Mouse (Mus musculus): ENCODE data around the gene Klhl22.

The Klhl22 gene

DNA sequence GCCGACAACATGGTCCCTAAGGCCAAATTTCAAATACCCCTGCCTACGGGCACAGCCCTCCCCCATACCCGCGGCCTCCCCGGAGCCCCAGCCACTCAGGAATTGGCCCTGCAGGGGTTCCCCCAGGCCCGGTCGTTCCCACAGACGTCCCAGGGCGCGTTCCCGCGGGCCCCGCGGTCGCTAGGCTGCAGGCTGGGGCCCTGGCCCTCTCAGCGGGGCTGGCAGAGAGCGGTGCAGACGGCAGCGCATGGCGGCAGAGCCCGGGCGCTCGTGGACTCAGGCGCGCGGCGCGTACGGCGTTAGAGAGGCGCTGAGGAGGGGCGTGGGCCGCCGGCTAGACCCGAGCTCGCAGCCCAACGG, 73.9 kb downstream of the Klhl22 start:
- no peak for DNase-seq (ENCODE audit: low read depth, low spot score)

DNA sequence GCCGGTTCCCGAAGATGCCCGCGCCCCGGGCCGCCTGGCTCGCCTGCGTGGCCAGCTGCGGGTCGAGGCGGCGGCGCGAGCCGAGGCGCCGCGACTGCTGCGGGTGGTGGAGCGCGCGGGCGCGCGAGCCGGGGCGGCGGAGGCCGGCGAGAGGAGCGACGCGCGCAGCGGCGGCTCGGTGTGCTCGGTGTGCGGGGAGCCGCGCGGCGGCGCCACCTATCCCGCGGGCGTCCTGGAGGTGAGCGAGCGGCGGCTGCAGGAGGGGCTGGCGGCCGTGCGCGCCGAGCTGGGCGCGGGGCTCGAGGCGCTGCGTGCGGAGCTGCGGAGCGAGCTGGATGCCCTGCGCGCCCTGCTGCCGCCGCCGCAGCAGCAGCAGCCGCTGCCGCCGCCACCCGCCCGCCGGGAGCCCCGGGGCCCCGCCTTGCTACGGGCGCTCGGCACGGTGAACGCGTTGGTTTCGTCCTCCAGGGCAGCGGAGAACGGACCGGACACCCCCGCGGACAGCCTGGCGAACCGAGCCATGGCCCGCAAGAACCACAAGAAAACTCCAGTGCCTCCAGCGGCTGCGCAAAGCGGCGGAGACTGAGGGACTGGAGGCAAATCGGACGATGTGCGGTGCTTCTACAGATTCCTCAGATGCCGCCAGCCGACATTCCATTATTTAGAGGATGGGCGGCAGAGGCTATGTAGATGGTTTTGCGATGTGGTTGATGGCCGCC, 74.4 kb downstream of the Klhl22 start:
- DNase-seq (ENCODE audit: low read depth, low spot score), result no peak

DNA sequence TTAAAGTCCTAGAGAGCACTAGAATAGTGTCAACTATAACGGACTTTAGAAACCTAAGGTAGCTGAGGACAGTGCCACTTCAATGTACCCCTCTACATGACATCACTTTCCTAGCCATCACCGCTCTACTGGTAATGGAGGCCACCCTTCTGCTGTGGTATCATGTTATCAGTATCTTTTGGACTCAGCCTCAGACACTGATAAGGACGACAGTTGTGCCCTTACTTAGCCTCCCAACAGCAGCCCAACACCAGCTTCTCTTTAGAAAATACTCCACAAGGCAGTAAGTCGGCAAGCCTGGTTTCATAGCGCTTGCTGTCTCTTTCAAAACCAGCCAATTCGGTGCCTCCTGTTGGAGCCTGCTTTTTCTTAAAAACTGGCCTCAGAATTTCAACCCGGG, 75.1 kb downstream of the Klhl22 start:
- no peak for DNase-seq (ENCODE audit: low read depth, low spot score)

DNA sequence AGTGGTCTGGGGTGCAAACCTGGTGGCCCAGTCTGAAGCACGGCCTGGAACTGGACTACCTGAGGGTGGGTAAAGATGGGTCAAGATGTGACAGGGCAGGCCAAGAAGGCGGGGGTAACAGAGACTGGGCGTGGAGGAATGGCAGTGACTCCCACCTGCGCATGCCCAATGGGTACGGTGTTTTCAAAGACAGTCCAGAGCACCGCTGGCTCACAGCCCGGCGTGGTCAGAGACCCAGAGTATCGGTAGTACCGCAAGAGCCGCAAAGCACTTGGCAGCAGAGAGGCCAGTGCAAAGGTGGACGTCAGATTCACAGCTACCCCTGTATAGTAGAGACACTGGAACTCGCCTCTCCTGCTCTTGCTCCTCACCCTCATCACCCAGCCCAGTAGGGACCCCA, 76.1 kb downstream of the Klhl22 start:
- DNase-seq (ENCODE audit: low read depth, low spot score), result no peak

DNA sequence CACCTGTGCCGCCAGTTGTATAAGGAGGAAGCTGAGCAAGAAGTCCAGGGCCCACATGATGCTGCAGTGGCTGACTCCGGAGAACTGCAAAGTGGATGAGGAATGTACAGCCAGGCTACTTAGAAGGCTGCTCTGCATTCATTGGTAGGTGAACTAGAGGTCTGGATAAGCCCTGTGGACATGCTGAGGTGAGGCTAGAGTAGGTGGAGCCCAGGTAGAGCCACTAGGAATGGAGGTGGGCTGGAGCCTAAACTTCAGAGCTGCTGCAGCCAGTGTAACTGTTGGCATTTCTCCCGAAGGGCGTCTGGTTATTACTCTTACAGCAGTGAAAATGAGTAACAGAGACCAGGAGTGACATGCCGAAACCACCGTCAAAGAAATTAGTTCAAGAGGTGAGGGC, 78.6 kb downstream of the Klhl22 start, which contains the start of gene Car15:
Gene Car15, minus strand, starts transcription at position 314 of the 400 bp plus-strand sequence.
- DNase-seq (ENCODE audit: low read depth, low spot score), result no peak

DNA sequence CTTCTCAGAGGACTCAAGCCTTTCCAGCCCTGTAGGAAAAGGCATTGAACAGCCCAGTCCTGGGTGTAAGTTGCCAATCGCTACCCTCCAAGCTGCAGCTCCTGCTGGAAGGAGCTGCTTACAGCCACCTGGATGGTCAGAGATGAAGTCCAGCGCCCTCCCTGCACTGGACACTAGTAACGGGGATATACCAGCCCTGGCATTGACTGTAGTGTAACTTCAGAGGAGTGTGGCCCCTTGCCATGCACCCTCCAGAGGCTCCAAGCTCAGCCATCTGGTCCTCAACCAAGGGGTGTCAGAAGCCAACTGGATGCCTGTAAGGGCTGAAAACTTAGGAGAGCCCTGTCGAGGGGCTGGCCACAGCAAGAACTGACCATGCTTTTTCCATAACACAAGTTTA, 80.6 kb downstream of the Klhl22 start:
- DNase-seq (ENCODE audit: low read depth, low spot score), result no peak

DNA sequence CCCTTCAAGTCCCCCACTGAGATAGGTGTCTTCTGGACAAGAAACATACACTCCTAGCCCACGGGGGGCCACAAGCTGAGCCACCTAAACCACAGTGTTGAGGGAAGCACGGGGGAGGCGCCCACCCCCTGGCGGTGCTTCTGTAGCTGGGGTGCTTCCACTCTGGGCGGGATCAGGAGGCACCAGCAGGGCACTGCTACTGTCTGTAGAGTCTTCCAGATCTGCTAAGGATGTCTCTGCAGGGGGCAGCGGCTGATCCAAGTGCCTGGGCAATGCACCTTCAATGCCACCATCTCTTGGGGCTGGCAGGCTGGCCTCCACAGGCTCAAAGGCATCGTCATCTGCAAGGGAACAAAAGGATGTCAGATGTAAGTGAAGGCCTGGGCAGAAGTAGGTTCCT, 83.0 kb downstream of the Klhl22 start:
- DNase-seq (ENCODE audit: low read depth, low spot score), result no peak
